Mouse (Mus musculus) forelimb bud, embryonic 11.5 days (tissue): ENCODE data around the gene Gm26992.
A peak's percentile ranks its signal among the peaks of the same experiment; 100 is the strongest.

Experiments
- DNase-seq: peaks from one replicate; pipeline ENCODE4 v3.0.0-alpha.2; 2012; ENCODE audit warnings: low read depth, low spot score

Gene Gm26992

DNA sequence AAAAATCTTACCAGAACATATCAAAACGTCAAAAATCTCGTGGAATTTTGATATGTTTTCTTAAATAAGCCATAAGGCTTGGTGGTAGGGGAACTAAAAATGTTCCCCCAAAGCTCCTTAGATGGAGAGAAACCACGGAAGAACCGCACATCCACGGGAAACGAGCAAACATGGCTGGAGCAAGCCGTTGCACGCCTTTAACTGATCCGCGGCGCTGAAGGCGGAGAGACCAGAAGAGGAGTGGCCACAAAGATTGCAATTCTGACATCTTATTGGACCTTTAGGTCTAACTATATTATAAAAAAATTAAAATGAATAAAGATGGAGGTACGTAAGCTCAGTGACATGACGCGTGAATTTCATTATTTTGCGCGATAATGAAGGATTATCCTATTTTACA lies 61.2 kb downstream of the Gm26992 start:
- no peak for DNase-seq

GRCm38 (mm10) chrX:103484050-103484449 lies 62.2 kb downstream of the Gm26992 start:
- DNase-seq, result peak; percentile 53

- no peak for DNase-seq
These were observed 69.0 kb downstream of the Gm26992 start for GRCm38 (mm10) chrX:103490853-103491252.

- no peak for DNase-seq
These were observed 70.8 kb downstream of the Gm26992 start for GRCm38 (mm10) chrX:103492398-103493256.

DNA sequence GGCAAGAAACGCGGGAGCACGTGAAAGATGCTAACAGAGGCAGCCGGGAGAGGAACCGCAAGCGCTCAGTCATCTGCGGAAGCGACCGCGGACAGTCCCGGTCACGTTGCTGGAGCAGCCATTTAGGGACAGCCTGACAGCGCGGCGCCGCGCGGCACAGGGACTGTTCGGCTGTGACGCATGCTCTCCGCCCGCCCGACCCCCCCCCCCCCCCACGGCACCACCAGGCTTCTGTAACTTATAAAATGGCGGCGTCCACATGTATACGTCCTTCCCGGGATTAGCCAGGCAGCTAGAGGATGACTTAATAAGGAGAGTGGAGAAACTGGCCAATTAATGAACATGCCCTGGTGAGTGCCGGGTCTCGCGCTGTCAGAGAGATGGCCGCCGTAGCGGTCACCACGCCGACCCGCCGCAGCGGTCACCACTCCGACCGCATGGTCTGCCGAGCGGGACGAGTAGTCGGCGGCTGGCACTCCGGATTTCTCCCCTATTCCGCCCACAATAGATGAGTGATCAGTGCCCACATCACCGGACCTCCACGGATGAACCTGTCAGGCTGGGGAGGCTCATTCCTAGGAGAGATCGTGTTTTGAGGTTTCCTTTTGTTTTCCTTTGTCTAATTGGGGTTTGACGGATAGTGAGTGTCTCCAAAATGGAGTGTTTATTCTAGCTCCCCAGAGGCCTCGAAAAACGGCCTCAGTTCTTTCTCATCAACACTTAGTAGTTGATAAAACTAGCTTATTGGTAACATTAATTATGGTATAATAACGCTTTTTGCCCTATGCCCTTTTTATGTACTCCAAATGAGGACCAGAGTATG lies 71.8 kb downstream of the Gm26992 start:
- DNase-seq, result peak; percentile 80

DNA sequence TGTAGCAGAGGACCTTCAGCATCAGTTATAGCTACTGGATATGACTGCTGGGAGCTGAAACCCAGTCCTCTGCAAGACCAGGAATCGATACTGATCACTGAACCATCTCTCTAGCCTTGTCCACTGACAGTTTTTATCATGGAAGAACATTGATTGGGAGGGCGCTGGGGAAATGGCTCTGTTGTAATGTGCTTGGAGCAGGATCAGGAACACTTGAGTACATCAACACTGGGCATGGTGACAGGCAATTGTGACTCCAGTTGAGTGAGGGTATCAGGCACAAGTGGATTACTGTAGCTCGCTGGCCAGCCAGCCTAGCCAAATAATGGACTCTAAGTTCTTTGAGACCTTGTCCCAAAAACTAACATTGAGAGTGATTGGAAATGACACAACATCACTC lies 77.6 kb downstream of the Gm26992 start:
- no peak for DNase-seq

DNA sequence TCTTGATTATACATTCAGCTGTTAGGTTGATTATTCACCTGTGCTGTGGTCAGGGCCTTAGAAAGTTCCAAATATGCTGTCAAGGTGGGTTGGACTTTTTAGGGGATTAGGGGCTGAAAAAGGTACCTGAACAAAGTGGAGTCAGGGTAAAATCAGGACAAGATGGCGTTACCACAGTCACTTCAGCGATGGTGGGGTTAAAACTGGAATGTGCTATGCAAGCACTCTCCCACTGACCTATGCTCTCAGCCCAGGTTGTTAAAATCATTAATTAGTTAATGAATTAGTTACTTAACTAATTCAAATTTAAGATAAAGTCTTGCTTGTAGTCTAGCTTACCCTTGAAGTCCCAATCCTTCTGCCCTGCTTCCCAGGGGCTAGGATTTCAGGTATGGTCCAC lies 78.3 kb downstream of the Gm26992 start:
- no peak for DNase-seq

DNA sequence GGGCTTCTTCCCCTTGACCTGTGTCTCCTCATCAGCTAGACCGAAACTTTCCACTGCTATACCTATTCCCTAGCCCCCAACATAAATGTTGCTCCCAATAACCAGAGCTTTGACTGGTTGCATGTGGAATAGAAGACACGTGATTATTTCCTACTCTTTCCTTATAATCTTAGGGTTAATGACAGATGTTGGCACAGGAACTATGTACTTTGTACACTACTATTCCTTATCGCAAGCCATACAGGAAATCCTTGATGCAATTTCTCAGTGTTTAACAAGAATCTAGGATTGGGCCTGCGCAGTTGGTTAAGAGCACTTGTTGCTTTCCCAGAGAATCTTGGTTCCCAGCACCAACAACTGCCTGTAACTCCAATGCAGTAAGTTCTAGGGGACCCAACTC lies 86.4 kb downstream of the Gm26992 start:
- no peak for DNase-seq

GRCm38 (mm10) chrX:103509168-103510019 lies 87.6 kb downstream of the Gm26992 start:
- DNase-seq, result no peak

- peak; percentile 20 for DNase-seq
These were observed 93.0 kb downstream of the Gm26992 start for GRCm38 (mm10) chrX:103514782-103515181.

GRCm38 (mm10) chrX:103515346-103515745 lies 93.5 kb downstream of the Gm26992 start:
- no peak for DNase-seq

GRCm38 (mm10) chrX:103518798-103519197 lies 97.0 kb downstream of the Gm26992 start:
- DNase-seq, result no peak

GRCm38 (mm10) chrX:103519547-103519946 lies 97.7 kb downstream of the Gm26992 start:
- DNase-seq, result no peak

- DNase-seq, result no peak
These were observed 99.5 kb downstream of the Gm26992 start for GRCm38 (mm10) chrX:103521221-103521716.

DNA sequence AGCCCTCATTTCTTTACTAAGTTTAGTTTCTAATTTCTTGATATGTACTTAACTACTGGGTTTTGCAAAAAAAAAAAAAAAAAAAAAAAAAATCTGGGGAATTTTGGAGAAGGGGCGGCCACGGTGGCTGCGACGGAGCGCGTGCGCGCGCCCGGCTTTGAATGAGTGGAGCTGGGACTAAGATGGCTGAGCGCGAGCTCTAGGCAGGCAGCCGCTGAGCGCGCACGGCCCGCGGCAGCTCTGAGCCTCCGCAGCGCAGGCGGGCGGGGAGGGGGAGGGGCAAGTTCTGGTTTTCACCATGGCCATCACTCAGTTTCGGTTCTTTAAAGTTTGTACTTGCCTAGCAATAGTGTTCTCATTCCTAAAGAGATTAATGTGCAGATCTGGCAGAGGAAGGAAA lies 107.4 kb downstream of the Gm26992 start:
- peak; percentile 69 for DNase-seq
